Mouse (Mus musculus): Measurements from ENCODE around the gene Sprr2h.

The Sprr2h gene

DNA sequence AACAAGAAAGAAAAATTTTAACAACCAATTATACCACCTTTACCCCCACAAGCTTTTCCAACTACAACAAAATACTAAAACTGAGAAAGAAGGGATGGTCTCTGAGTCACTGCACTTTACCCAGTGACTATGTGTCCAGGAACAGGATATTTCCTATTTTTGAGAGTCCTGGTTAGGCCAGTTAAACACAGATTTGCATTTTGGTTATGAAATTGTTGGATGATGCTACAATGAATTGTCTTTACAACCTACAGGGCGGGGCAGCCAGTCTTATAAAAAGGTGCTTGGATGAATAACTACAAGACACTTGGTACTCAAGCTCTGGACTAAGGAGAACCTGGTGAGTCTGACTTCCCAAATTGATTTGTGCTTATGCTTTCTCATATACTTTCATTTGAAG, at the start of gene Sprr2h:
TSS of gene Sprr2h (plus strand) at position 301 of the 400 bp plus-strand sequence.
- DNase-seq (ENCODE audit: low spot score), result no peak

DNA sequence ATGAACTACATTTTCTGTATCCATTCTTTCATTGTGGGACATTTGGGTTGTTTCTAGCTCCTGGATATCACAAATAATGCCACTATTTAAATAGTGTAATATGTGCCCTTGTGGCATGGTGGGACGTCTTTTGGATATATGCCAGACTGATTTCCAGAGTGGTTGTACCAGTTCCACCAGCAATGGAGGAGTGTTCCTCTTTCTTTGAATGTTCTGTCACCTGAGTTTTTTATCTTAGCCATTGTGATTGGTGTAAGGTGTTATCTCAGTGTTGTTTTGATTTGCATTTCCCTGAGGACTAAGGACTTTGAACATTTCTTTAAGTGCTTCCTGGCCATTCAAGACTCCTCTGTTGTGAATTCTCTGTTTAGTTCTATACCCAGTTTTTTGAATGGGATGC, 49.2 kb upstream of the Sprr2h start:
- DNase-seq (ENCODE audit: low spot score), result no peak

DNA sequence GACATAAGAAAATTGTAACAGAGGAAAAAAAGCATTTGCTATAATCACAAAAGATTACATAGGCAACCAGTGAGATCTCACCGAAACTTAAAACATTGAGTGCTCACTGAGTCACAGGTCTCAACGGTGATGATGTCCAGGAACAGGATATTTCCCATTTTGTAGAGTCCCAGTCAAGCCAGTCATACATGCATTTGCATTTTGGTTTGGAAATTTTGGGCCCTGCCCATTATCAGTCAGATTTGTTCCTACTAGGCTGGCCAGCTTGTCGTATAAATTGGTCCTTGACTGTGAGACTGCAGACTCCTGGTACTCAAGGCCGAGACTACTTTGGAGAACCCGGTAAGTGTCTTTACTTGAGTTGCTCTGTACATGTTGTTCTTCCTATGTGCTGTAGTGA, 46.6 kb upstream of the Sprr2h start, which contains the start of gene Sprr2d:
TSS of gene Sprr2d (plus strand) at position 301 of the 400 bp plus-strand sequence.
- no peak for DNase-seq (ENCODE audit: low spot score)

GRCm38 (mm10) chr3:92351843-92352242, 33.6 kb upstream of the Sprr2h start, which contains the start of gene Sprr2e:
Sprr2e (plus strand) TSS chr3:92352143.
- no peak for DNase-seq (ENCODE audit: low spot score)

DNA sequence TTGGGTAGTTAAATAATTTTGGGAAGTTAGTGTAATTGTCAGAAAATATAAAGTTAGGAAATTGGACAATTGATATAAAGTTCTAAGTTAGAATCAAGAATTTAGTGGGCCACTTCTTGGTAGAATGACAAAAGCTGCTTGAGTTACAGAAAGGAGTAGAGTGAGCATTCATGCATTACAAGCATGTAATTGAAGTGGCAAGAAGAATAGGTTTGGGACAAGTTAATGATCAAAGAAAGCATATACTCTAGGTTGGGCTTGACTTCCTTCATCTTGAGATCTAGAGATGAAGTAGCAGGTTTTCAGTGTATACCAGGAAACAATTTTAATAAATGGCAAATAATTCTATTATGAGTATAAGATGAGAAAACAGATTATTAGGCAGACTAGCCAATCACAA, 23.9 kb upstream of the Sprr2h start:
- no peak for DNase-seq (ENCODE audit: low spot score)

- DNase-seq (ENCODE audit: low spot score), result no peak
These were observed 20.6 kb upstream of the Sprr2h start, which contains the start of gene Sprr2f for GRCm38 (mm10) chr3:92364887-92365286. Sprr2f (plus strand) TSS chr3:92365187.

- DNase-seq (ENCODE audit: low spot score), result no peak
These were observed 11.9 kb upstream of the Sprr2h start for GRCm38 (mm10) chr3:92373613-92374012.

DNA sequence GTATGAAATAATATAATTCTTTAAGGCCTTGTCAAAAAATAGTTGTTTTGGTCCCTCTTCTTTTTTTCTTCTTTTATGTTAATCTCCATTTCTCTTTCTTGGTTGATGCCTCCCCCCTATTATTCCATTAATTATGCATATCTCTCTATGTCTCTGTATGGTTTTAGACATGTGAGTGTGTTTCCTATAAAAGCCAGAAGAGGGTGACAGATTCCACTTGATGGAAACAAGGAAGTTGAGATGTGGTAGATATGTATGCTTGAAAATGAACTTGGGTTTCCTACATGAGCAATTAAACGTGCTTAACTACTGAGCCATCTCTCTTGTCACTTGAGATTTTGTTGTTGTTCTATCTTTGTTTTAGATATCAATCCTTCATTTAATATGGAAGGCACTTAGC, 8.8 kb downstream of the Sprr2h start:
- no peak for DNase-seq (ENCODE audit: low spot score)

DNA sequence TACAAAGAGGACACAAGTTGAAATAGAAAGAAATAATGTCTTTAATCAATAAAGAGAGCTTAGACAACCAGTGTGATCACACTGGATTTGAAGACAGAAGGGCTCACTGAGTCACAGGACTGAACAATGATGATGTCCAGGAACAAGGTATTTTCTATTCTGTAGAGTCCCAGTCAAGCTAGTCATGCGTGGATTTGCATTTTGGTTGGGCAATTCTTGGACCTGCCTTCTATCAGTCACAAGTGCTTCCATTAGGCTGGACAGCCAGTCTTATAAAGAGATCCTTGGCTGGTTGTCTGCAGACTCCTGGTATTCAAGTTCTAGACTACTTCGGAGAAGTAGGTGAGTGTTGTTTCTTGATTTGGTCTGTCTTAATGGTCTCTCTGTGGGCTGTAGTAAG, 22.2 kb downstream of the Sprr2h start, which contains the start of gene Sprr2i:
TSS of gene Sprr2i (plus strand) at position 301 of the 400 bp plus-strand sequence.
- no peak for DNase-seq (ENCODE audit: low spot score)

- DNase-seq (ENCODE audit: low spot score), result no peak
These were observed 32.3 kb downstream of the Sprr2h start, which contains the start of gene Sprr2j-ps for GRCm38 (mm10) chr3:92417782-92418181. Sprr2j-ps (plus strand) TSS chr3:92418082.

GRCm38 (mm10) chr3:92429323-92429722, 43.8 kb downstream of the Sprr2h start, which contains the start of gene Gm9774:
Gm9774 (minus strand) TSS chr3:92429423.
- no peak for DNase-seq (ENCODE audit: low spot score)

GRCm38 (mm10) chr3:92432282-92432681, 46.8 kb downstream of the Sprr2h start, which contains the start of gene Sprr2k:
Sprr2k (plus strand) TSS chr3:92432582.
- no peak for DNase-seq (ENCODE audit: low spot score)
